Mouse (Mus musculus) neural tube, embryonic 12.5 days (tissue): ENCODE measurements around the gene Snrpc. TPM values are rescaled to one million over a fixed set of nuclear protein-coding genes. Genes with fewer than 3 reads are reported as not detected.

Experiments
- ATAC-seq: fragments of 200-750 bp; cut with Nextera tagmentation; 2 replicates; pipeline ENCODE4 v1.8.0; 2017; ENCODE audit warnings: low read depth, mild to moderate bottlenecking, moderate TSS enrichment, moderate library complexity; ENCODE audit not compliant: low FRiP score
- H3K27ac ChIP-seq: fragments of 300-500 bp; sonication (generic); 2 replicates; pipeline ENCODE4 v1.5.1; 2016
- H3K27me3 ChIP-seq: fragments of 300-500 bp; sonication (generic); replicated peaks from 2 replicates; pipeline ENCODE4 v1.6.1; 2016; ENCODE audit warnings: mild to moderate bottlenecking
- H3K36me3 ChIP-seq: fragments of 300-500 bp; sonication (generic); 2 replicates; pipeline ENCODE4 v1.6.1; 2016; ENCODE audit warnings: mild to moderate bottlenecking
- H3K4me1 ChIP-seq: fragments of 300-500 bp; sonication (generic); 2 replicates; pipeline ENCODE4 v1.6.1; 2016
- H3K4me2 ChIP-seq: fragments of 300-500 bp; sonication (generic); replicated peaks from 2 replicates; pipeline ENCODE4 v1.6.1; 2016; ENCODE audit warnings: mild to moderate bottlenecking
- H3K4me3 ChIP-seq: fragments of 300-500 bp; sonication (generic); 2 replicates; pipeline ENCODE4 v1.5.1; 2016
- H3K9ac ChIP-seq: fragments of 300-500 bp; sonication (generic); 2 replicates; pipeline ENCODE4 v1.6.1; 2016; ENCODE audit warnings: mild to moderate bottlenecking
- H3K9me3 ChIP-seq: fragments of 300-500 bp; sonication (generic); 2 replicates; pipeline ENCODE4 v1.6.1; 2016; ENCODE audit warnings: mild to moderate bottlenecking
- WGBS: fragments of 180-500 bp; shearing (Covaris S2); methylation state at CpG from one replicate; pipeline ENCODE4 v1.1.7; 2016; 5-methylcytosine and 5-hydroxymethylcytosine counted together
- polyA plus RNA-seq: library from polyadenylated mRNA; unstranded; fragments of >200 nt; fragmentation: Nextera tagmentation; extraction: Ambion mirVana; gene quantifications from 2 replicates; pipeline ENCODE4 v1.2.1, GENCODE M21; 2016

Gene Snrpc
- polyA plus RNA-seq, 1 experiment from 2014 or later: 322 TPM

GRCm38 (mm10) chr17:27803752-27804151, 34.2 kb upstream of the Snrpc start:
- H3K36me3 ChIP-seq: no peaks in the 10 kb centered on the region
- no peaks in the 10 kb centered on the region for H3K9me3 ChIP-seq
- no peak overlapping the region for H3K4me2 ChIP-seq
- no peaks in the 10 kb centered on the region for H3K27me3 ChIP-seq
- H3K27ac ChIP-seq: no peak overlapping the region
- ATAC-seq: no peak
- peaks cover 16% of the 10 kb centered on the region for H3K4me1 ChIP-seq
- H3K9ac ChIP-seq: no peak overlapping the region
- H3K4me3 ChIP-seq: no peak overlapping the region
- WGBS: 80% methylated on average over 4 of the region's 4 CpGs

- Histone ChIP-seq H3K4me1 (peaks cover 13% of the 10 kb centered on the region), H3K36me3 (no peaks in the 10 kb centered on the region), H3K27ac (no peak overlapping the region), H3K9me3 (no peaks in the 10 kb centered on the region), H3K4me2 (no peak overlapping the region), H3K4me3 (no peak overlapping the region), H3K27me3 (no peaks in the 10 kb centered on the region), H3K9ac (no peak overlapping the region)
- 86% methylated on average over 7 of the region's 7 CpGs for WGBS
- ATAC-seq: no peak
Observed at GRCm38 (mm10) chr17:27804156-27804690, 33.7 kb upstream of the Snrpc start.

- Histone ChIP-seq H3K27me3 (no peaks in the 10 kb centered on the region), H3K4me3 (no peak overlapping the region), H3K4me1 (peaks cover 6% of the 10 kb centered on the region), H3K9me3 (no peaks in the 10 kb centered on the region), H3K9ac (no peak overlapping the region), H3K27ac (no peak overlapping the region), H3K36me3 (no peaks in the 10 kb centered on the region), H3K4me2 (no peak overlapping the region)
- ATAC-seq: no peak
- WGBS: 87% methylated on average over 10 of the region's 10 CpGs
Observed at GRCm38 (mm10) chr17:27804803-27805770, 32.9 kb upstream of the Snrpc start.

GRCm38 (mm10) chr17:27807542-27808078, 30.3 kb upstream of the Snrpc start:
- no peak for ATAC-seq
- WGBS: 84% methylated on average over 2 of the region's 2 CpGs
- H3K4me2 ChIP-seq: no peak overlapping the region
- H3K27ac ChIP-seq: no peak overlapping the region
- H3K27me3 ChIP-seq: no peaks in the 10 kb centered on the region
- no peaks in the 10 kb centered on the region for H3K36me3 ChIP-seq
- no peak overlapping the region for H3K9ac ChIP-seq
- H3K4me3 ChIP-seq: no peak overlapping the region
- no peaks in the 10 kb centered on the region for H3K4me1 ChIP-seq
- no peaks in the 10 kb centered on the region for H3K9me3 ChIP-seq

- no peaks in the 10 kb centered on the region for H3K9me3 ChIP-seq
- no peak overlapping the region for H3K27ac ChIP-seq
- H3K4me1 ChIP-seq: no peaks in the 10 kb centered on the region
- H3K27me3 ChIP-seq: no peaks in the 10 kb centered on the region
- no peak for ATAC-seq
- no peak overlapping the region for H3K9ac ChIP-seq
- WGBS: 90% methylated on average over 16 of the region's 16 CpGs
- H3K4me3 ChIP-seq: no peak overlapping the region
- H3K4me2 ChIP-seq: no peak overlapping the region
- no peaks in the 10 kb centered on the region for H3K36me3 ChIP-seq
Observed at GRCm38 (mm10) chr17:27810569-27811331, 27.2 kb upstream of the Snrpc start.

GRCm38 (mm10) chr17:27811980-27812379, 26.0 kb upstream of the Snrpc start:
- Histone ChIP-seq H3K27ac (no peak overlapping the region), H3K9ac (no peak overlapping the region), H3K4me1 (no peaks in the 10 kb centered on the region), H3K27me3 (no peaks in the 10 kb centered on the region), H3K4me2 (no peak overlapping the region), H3K9me3 (no peaks in the 10 kb centered on the region), H3K36me3 (no peaks in the 10 kb centered on the region), H3K4me3 (no peak overlapping the region)
- 90% methylated on average over 3 of the region's 3 CpGs for WGBS
- no peak for ATAC-seq

GRCm38 (mm10) chr17:27814606-27815005, 23.3 kb upstream of the Snrpc start:
- Histone ChIP-seq H3K9me3 (no peaks in the 10 kb centered on the region), H3K36me3 (no peaks in the 10 kb centered on the region), H3K4me2 (no peak overlapping the region), H3K27ac (no peak overlapping the region), H3K4me1 (peaks cover 19% of the 10 kb centered on the region), H3K4me3 (no peak overlapping the region), H3K9ac (no peak overlapping the region), H3K27me3 (no peaks in the 10 kb centered on the region)
- ATAC-seq: no peak

GRCm38 (mm10) chr17:27819011-27819410, 18.9 kb upstream of the Snrpc start:
- Histone ChIP-seq H3K4me1 (peaks cover 25% of the 10 kb centered on the region), H3K36me3 (no peaks in the 10 kb centered on the region), H3K27me3 (no peaks in the 10 kb centered on the region), H3K4me2 (peak overlapping the region; percentile 96), H3K9me3 (no peaks in the 10 kb centered on the region), H3K4me3 (peak overlapping the region; percentile 99), H3K9ac (peak overlapping the region; percentile 98), H3K27ac (no peak overlapping the region)
- no peak for ATAC-seq
- 33% methylated on average over 7 of the region's 7 CpGs for WGBS

- 1% methylated on average over 20 of the region's 20 CpGs for WGBS
- H3K9ac ChIP-seq: peak overlapping the region; percentile 98
- ATAC-seq: no peak
Observed at GRCm38 (mm10) chr17:27819521-27819970, 18.4 kb upstream of the Snrpc start.

GRCm38 (mm10) chr17:27819971-27820567, 17.9 kb upstream of the Snrpc start:
- Histone ChIP-seq H3K27ac (peak overlapping the region; percentile 74), H3K4me1 (peaks cover 25% of the 10 kb centered on the region), H3K36me3 (no peaks in the 10 kb centered on the region), H3K4me2 (peak overlapping the region; percentile 96), H3K9ac (peak overlapping the region; percentile 98), H3K4me3 (peak overlapping the region; percentile 99), H3K9me3 (no peaks in the 10 kb centered on the region), H3K27me3 (no peaks in the 10 kb centered on the region)
- peak; percentile 91 for ATAC-seq
- under 1% methylated on average over 57 of the region's 62 CpGs for WGBS

More at GRCm38 (mm10) chr17:27819521-27819970, 18.4 kb upstream of the Snrpc start:
- Histone ChIP-seq H3K4me3 (peak overlapping the region; percentile 99), H3K9me3 (no peaks in the 10 kb centered on the region), H3K27me3 (no peaks in the 10 kb centered on the region), H3K4me2 (peak overlapping the region; percentile 96), H3K27ac (peak overlapping the region; percentile 74), H3K4me1 (peaks cover 25% of the 10 kb centered on the region), H3K36me3 (no peaks in the 10 kb centered on the region)

- H3K36me3 ChIP-seq: no peaks in the 10 kb centered on the region
- no peaks in the 10 kb centered on the region for H3K27me3 ChIP-seq
- peak within 1 kb of the TSS; percentile 98 for H3K9ac ChIP-seq
- peak; percentile 98 for ATAC-seq
- H3K4me3 ChIP-seq: peak within 1 kb of the TSS; percentile 99
- peak within 1 kb of the TSS; percentile 96 for H3K4me2 ChIP-seq
- 3% methylated on average over 46 of the region's 56 CpGs for WGBS
- H3K4me1 ChIP-seq: peaks cover 25% of the 10 kb centered on the region
- no peaks in the 10 kb centered on the region for H3K9me3 ChIP-seq
- peak within 1 kb of the TSS; percentile 74 for H3K27ac ChIP-seq
Observed at GRCm38 (mm10) chr17:27820568-27821406, 17.2 kb upstream of the Snrpc start, which contains the start of gene D17Wsu92e. Gene D17Wsu92e (minus strand): TSS chr17:27820648.
